Mouse (Mus musculus) limb, embryonic 15.5 days (tissue): ENCODE results near the gene Nxpe3. TPM values are rescaled to one million over a fixed set of nuclear protein-coding genes. Genes with fewer than 3 reads are reported as not detected.

Experiments
- ATAC-seq: fragments of 200-750 bp; cut with Nextera tagmentation; 2 replicates; pipeline ENCODE4 v1.8.0; 2017; ENCODE audit warnings: low read depth, moderate TSS enrichment; ENCODE audit not compliant: insufficient number of reproducible peaks, low FRiP score, low TSS enrichment
- H3K27ac ChIP-seq: fragments of 300-500 bp; sonication (generic); 2 replicates; pipeline ENCODE4 v1.5.1; 2015; ENCODE audit warnings: moderate library complexity, mild to moderate bottlenecking, inconsistent platforms
- H3K27me3 ChIP-seq: fragments of 300-500 bp; sonication (generic); 2 replicates; pipeline ENCODE4 v1.6.1; 2015; ENCODE audit warnings: inconsistent platforms
- H3K36me3 ChIP-seq: fragments of 300-500 bp; sonication (generic); 2 replicates; pipeline ENCODE4 v1.6.1; 2015; ENCODE audit warnings: inconsistent platforms
- H3K4me1 ChIP-seq: fragments of 300-500 bp; sonication (generic); 2 replicates; pipeline ENCODE4 v1.6.1; 2015; ENCODE audit warnings: inconsistent platforms
- H3K4me2 ChIP-seq: fragments of 300-500 bp; sonication (generic); 2 replicates; pipeline ENCODE4 v1.6.1; 2015; ENCODE audit warnings: mild to moderate bottlenecking, inconsistent platforms
- H3K4me3 ChIP-seq: fragments of 300-500 bp; sonication (generic); 2 replicates; pipeline ENCODE4 v1.5.1; 2015; ENCODE audit warnings: mild to moderate bottlenecking, inconsistent platforms
- H3K9ac ChIP-seq: fragments of 300-500 bp; sonication (generic); 2 replicates; pipeline ENCODE4 v1.6.1; 2015; ENCODE audit warnings: inconsistent platforms
- H3K9me3 ChIP-seq: fragments of 300-500 bp; sonication (generic); 2 replicates; pipeline ENCODE4 v1.6.1; 2016; ENCODE audit warnings: inconsistent platforms
- WGBS: fragments of 180-500 bp; shearing (Covaris S2); methylation state at CpG from one replicate; pipeline ENCODE4 v1.1.7; 2015; 5-methylcytosine and 5-hydroxymethylcytosine counted together
- polyA plus RNA-seq: library from polyadenylated mRNA; unstranded; fragments of >200 nt; fragmentation: Nextera tagmentation; extraction: Ambion mirVana; gene quantifications from 2 replicates; pipeline ENCODE4 v1.2.1, GENCODE M21; 2015

Gene Nxpe3
- 0.45 and 0.59 TPM in 2 replicates for polyA plus RNA-seq

DNA sequence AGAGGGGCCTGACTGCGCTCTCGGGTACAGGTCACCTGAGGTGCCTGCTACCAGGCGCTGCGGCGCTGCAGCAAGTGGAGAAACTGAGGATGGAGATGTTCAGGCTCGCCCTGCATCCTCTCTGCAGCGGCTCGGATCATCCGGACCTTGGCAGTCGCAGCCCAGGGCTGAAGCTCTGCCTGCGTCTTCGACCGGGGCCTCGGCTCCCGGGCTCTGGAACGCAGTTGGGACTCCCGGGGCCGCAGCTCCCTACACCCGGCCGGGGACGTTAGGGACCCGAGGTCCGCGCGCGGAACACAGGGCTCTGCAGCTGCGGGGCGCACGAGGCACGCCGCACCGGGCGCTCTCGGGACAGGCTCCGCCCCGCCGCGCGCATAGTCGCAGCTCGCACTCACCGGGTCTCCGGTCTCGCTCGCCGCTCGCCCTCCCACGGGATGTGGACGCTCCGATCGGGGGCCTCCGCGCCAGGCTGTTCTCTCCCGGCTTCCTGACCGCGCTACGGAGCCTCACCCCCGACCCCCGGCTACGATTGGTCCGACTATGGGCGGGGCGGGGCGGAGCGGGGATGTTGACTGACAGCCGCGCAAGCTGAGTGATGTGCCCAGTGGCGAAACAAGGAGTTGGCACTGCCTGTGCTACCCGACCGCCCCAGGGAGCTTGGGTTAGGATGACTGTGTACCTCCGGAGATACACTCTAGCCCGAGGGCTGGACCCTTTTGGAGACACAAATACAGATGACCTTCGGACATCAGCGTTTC lies at the start of gene Nxpe3:
Nxpe3 (minus strand) TSS at position 393 of the 758 bp plus-strand sequence.
- ATAC-seq: peak; percentile 85
- Histone ChIP-seq H3K4me1 (peaks cover 9% of the 10 kb centered on the region), H3K9ac (peak within 1 kb of the TSS; percentile 60), H3K27ac (peak within 1 kb of the TSS; percentile 75), H3K4me3 (peak within 1 kb of the TSS; percentile 74), H3K9me3 (no peaks in the 10 kb centered on the region), H3K27me3 (no peaks in the 10 kb centered on the region), H3K36me3 (0 out of 2 replicates have a peak, but pooled peaks cover 2% of the 10 kb centered on the region), H3K4me2 (peak within 1 kb of the TSS; percentile 90)
- under 1% methylated on average over 74 of the region's 74 CpGs for WGBS

DNA sequence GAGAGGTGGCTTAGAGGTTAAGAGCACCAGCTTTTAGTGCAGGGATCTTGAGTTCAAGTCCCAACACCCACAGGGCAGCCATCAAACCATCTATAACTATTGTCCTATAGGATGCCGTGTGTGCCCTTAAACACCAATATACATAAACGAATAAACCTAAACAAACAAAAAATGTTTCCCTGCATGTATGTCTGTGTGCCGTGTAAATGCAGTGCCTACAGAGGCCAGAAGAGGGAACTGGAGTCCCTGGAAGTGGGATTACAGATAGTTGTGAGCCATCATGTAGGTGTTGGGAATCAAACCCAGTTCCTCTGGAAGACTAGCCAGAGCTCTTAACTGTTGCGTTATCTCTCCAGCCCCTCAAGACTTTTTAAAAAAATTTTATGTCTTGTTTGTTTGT lies 45.7 kb upstream of the Nxpe3 start:
- no peak for ATAC-seq
- no peak overlapping the region for H3K9ac ChIP-seq
- H3K27ac ChIP-seq: no peak overlapping the region
- no peak overlapping the region for H3K4me3 ChIP-seq
- no peaks in the 10 kb centered on the region for H3K27me3 ChIP-seq
- no peaks in the 10 kb centered on the region for H3K9me3 ChIP-seq
- no peaks in the 10 kb centered on the region for H3K4me1 ChIP-seq
- H3K4me2 ChIP-seq: no peak overlapping the region
- no peaks in the 10 kb centered on the region for H3K36me3 ChIP-seq
- 85% methylated on average over 4 of the region's 4 CpGs for WGBS

- WGBS: 84% methylated on average over 6 of the region's 6 CpGs
- no peak for ATAC-seq
- Histone ChIP-seq H3K9me3 (no peaks in the 10 kb centered on the region), H3K27me3 (no peaks in the 10 kb centered on the region), H3K9ac (no peak overlapping the region), H3K36me3 (no peaks in the 10 kb centered on the region), H3K4me2 (no peak overlapping the region), H3K27ac (no peak overlapping the region), H3K4me1 (no peaks in the 10 kb centered on the region), H3K4me3 (no peak overlapping the region)
These were observed 44.6 kb upstream of the Nxpe3 start for GRCm38 (mm10) chr16:55939703-55940102.

GRCm38 (mm10) chr16:55938761-55939160 lies 43.7 kb upstream of the Nxpe3 start:
- no peak overlapping the region for H3K9ac ChIP-seq
- no peaks in the 10 kb centered on the region for H3K9me3 ChIP-seq
- no peak overlapping the region for H3K27ac ChIP-seq
- H3K4me3 ChIP-seq: no peak overlapping the region
- no peaks in the 10 kb centered on the region for H3K27me3 ChIP-seq
- H3K4me1 ChIP-seq: 0 out of 2 replicates have a peak, but pooled peaks cover under 1% of the 10 kb centered on the region
- ATAC-seq: no peak
- no peak overlapping the region for H3K4me2 ChIP-seq
- WGBS: 86% methylated on average over 4 of the region's 4 CpGs
- no peaks in the 10 kb centered on the region for H3K36me3 ChIP-seq

DNA sequence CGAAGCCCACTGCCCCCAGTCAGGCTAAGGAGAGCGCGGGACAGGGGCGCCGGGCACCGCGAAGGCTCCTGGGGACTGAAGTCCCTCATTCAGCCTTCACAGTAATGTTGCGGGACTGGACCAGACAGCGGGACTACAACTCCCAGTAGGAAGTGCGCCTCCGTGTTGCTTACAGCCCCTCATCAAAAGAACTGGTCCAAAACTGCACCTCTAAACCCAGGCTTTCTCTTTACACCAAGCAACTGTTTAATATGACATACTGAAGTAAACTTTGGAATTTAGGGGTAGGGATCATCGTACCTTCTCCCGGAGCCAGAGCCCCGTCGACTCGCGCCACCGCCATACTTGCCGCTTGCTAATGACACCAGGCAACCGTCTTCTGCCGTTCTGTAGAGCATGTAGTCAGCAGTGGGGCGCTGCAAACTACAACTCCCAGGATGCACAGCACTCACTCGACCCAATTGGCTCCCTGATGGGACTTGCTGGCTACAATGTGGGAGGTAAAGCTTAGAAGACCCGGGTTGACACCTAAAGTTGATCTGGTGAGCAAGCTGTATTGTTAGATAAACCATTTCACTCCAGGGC lies 39.5 kb upstream of the Nxpe3 start, which contains the start of gene Cep97:
Cep97 (minus strand) TSS at position 403 of the 585 bp plus-strand sequence.
- Histone ChIP-seq H3K36me3 (no peaks in the 10 kb centered on the region), H3K4me2 (peak within 1 kb of the TSS; percentile 64), H3K4me3 (peak within 1 kb of the TSS; percentile 61), H3K9ac (peak within 1 kb of the TSS; percentile 41), H3K4me1 (peaks cover 7% of the 10 kb centered on the region), H3K27ac (peak within 1 kb of the TSS; percentile 34), H3K27me3 (no peaks in the 10 kb centered on the region), H3K9me3 (no peaks in the 10 kb centered on the region)
- ATAC-seq: peak; percentile 98
- under 1% methylated on average over 24 of the region's 24 CpGs for WGBS

DNA sequence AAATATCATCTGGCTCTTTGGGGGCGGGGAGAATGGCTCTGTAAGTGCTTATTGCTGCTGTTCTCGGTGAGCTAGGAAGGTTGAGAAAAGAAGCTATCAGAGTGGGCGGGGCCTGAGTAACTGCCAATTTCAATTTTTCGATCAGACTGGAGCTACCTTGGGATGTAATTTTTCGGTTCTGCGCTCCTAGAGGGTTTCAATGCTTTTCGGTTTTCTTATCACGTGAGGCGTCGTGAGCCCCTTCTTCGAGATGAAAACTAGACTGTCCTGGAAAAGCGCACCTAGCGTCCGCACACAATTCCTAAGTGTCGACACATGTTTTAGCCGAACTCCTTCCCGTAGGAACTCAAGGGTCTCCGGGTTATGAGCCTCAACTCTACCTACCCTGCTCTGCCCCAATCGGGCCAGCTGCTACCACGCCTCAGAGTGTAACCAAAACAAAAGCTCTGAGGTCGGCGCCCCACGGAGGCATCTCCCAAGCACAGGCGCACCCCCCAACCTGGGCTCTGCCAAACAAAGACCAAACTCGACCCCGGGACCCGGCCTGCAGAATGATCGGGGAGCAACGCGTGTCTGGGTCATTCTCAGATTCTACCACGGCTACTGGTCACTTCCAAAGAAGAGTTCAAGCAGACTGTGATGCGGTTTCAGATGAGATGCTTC lies 38.7 kb upstream of the Nxpe3 start:
- no peaks in the 10 kb centered on the region for H3K9me3 ChIP-seq
- H3K4me2 ChIP-seq: peak overlapping the region; percentile 64
- H3K36me3 ChIP-seq: 0 out of 2 replicates have a peak, but pooled peaks cover 6% of the 10 kb centered on the region
- H3K27ac ChIP-seq: peak overlapping the region; percentile 34
- ATAC-seq: no peak; the same call in 1 of the 2 replicates
- peak overlapping the region; percentile 61 for H3K4me3 ChIP-seq
- H3K4me1 ChIP-seq: peaks cover 7% of the 10 kb centered on the region
- H3K9ac ChIP-seq: peak overlapping the region; percentile 41
- under 1% methylated on average over 32 of the region's 32 CpGs for WGBS
- H3K27me3 ChIP-seq: no peaks in the 10 kb centered on the region

GRCm38 (mm10) chr16:55924010-55924409 lies 28.9 kb upstream of the Nxpe3 start:
- H3K9me3 ChIP-seq: no peaks in the 10 kb centered on the region
- H3K27ac ChIP-seq: no peak overlapping the region
- no peaks in the 10 kb centered on the region for H3K27me3 ChIP-seq
- no peaks in the 10 kb centered on the region for H3K4me1 ChIP-seq
- H3K4me3 ChIP-seq: no peak overlapping the region
- 90% methylated on average over 4 of the region's 4 CpGs for WGBS
- no peak for ATAC-seq
- H3K4me2 ChIP-seq: no peak overlapping the region
- H3K9ac ChIP-seq: no peak overlapping the region
- peaks cover 39% of the 10 kb centered on the region for H3K36me3 ChIP-seq

DNA sequence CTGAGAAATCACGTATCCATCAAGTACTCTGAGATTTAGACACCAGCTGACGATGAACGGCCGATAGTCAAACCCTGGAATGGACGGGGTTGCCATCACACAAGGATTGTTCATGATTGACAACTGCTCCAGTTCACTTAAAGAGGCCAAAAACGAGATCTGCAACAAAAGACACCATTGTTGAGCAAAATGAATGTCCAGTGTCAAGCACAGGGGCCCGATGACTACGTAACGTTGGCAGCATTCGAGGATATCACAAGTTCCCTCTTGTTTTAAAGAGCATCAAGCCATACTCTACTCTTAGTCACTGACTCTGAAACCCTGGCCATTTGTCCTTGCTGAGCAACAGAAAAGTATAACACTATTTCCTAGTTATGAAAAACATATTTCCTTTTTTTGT lies 27.0 kb upstream of the Nxpe3 start:
- Histone ChIP-seq H3K4me3 (no peak overlapping the region), H3K27ac (no peak overlapping the region), H3K4me1 (no peaks in the 10 kb centered on the region), H3K27me3 (no peaks in the 10 kb centered on the region), H3K9ac (no peak overlapping the region), H3K9me3 (no peaks in the 10 kb centered on the region), H3K36me3 (peaks cover 49% of the 10 kb centered on the region), H3K4me2 (no peak overlapping the region)
- no peak for ATAC-seq
- WGBS: 87% methylated on average over 10 of the region's 10 CpGs

GRCm38 (mm10) chr16:55914716-55915115 lies 19.6 kb upstream of the Nxpe3 start:
- no peak overlapping the region for H3K9ac ChIP-seq
- peaks cover 57% of the 10 kb centered on the region for H3K36me3 ChIP-seq
- WGBS: 96% methylated on average over 7 of the region's 7 CpGs
- no peak overlapping the region for H3K4me3 ChIP-seq
- no peak overlapping the region for H3K4me2 ChIP-seq
- no peaks in the 10 kb centered on the region for H3K4me1 ChIP-seq
- H3K27me3 ChIP-seq: no peaks in the 10 kb centered on the region
- no peak overlapping the region for H3K27ac ChIP-seq
- H3K9me3 ChIP-seq: no peaks in the 10 kb centered on the region
- ATAC-seq: no peak

DNA sequence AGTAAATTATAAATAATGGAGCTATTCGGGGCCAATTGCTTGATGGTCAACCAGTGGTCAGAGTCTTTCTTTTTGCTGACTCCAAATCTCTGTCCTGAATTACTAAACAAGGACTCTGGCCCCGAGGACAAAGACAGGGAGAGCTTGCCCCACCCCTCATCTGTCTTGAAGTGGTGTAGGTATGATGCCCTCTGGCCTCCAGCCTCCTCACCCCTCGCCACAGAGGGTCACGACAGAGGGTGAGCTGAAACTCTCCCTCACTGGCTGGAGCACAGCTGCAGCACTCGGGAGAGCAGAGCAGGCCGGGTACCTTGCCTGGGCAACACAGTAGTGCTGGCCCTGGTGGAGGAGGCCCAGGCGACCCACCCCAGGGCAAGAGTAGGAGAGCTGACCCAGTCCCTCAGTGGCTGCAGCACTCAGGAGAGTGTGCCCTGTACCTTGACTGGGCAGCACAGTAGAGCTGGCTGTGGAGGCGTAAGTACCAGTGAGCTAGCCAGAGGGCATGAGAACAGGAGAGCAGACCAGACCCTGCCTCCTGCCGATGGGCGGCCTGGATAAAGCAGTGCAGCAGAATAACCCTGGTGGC lies 15.2 kb upstream of the Nxpe3 start:
- Histone ChIP-seq H3K9ac (no peak overlapping the region), H3K9me3 (no peaks in the 10 kb centered on the region), H3K4me3 (no peak overlapping the region), H3K4me1 (no peaks in the 10 kb centered on the region), H3K27me3 (no peaks in the 10 kb centered on the region), H3K27ac (no peak overlapping the region), H3K4me2 (no peak overlapping the region), H3K36me3 (peaks cover 54% of the 10 kb centered on the region)
- ATAC-seq: no peak
- WGBS: 87% methylated on average over 10 of the region's 10 CpGs

- ATAC-seq: no peak
- no peaks in the 10 kb centered on the region for H3K9me3 ChIP-seq
- WGBS: 87% methylated on average over 5 of the region's 5 CpGs
- H3K27me3 ChIP-seq: no peaks in the 10 kb centered on the region
- H3K4me2 ChIP-seq: no peak overlapping the region
- no peak overlapping the region for H3K27ac ChIP-seq
- H3K9ac ChIP-seq: no peak overlapping the region
- H3K4me1 ChIP-seq: no peaks in the 10 kb centered on the region
- peaks cover 36% of the 10 kb centered on the region for H3K36me3 ChIP-seq
- no peak overlapping the region for H3K4me3 ChIP-seq
These were observed 12.0 kb upstream of the Nxpe3 start for GRCm38 (mm10) chr16:55906928-55907679.
